Mouse (Mus musculus) T-cell, adult 66 days (primary cell): ENCODE results near the gene Smarca1. TPM values are rescaled to one million over a fixed set of nuclear protein-coding genes. Genes with fewer than 3 reads are reported as not detected.

ENCODE experiments used
- total RNA-seq, 2 experiments: library from RNA; stranded (reverse); gene quantifications; 3 replicates in 1 of 2; 4 replicates in 1 of 2; pipeline ENCODE4 v1.2.4; 2023

The Smarca1 gene
- not detected for total RNA-seq

DNA sequence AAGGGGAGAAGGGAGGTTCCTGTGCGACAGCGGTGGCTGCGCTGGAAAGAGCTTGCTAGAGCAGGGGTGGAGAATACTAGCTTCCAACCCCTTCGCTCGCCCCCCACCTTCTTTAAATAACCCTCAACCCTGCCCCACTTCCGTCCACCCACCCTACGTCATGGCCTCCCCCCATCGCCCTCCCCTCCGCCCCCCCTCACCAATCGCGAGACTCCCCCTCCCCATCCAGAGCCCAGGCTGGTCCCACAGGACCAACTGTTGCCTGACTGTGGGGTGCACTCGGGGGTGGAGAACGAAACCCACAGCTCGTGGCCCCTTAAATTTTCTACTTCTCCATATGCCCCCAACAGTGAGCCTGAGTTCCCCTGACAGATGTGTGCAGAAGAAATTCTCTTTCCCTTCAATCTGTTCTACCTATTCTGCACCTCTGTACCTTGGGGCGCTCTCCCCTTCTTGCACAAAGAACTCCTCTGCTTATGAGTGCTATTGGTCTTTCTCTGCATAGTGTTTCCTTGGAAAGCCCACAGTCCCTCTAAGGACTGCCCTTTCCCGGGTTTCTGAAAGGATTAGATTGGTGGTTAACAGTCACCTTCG lies at the start of gene Smarca1:
Gene Smarca1, minus strand, starts transcription at position 544 of the 594 bp plus-strand sequence.

DNA sequence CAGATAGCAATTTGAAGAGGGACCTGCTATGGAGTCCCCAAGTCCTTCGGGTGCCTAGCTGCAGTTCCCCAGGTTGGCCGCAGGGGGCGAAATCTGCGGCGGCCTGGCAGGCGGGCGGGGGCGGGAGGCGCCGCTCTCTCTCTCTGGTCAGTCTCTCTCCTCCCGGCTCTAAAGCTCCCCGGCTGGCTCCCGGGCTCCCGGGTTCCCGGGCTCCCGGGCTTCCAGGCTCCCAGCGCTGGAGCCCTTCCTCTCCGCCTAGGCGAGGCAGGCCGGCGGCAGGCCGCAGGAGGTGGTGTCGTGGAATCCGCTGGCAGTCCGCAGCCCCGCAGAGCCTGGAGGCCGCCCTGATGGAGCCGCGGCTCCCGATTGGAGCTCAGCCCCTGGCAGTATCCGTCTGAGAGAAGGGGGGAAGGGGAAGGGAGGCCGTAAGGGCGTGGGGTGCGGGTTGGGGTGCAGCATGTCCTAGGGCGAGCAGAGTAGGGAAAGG lies 19.6 kb upstream of the Smarca1 start, which contains the start of gene Ocrl:
Gene Ocrl, plus strand, starts transcription at position 82 of the 487 bp plus-strand sequence.

Other genes with a start within 250 kb of the Smarca1 start
- gene Ocrl, start 19.4 kb upstream of the Smarca1 start, total RNA-seq, result 10 to 100 TPM; 12.4 to 14.4 TPM
- under 1 TPM in 1 of 2 experiments, not detected in 1; 0.41 TPM for gene Apln, start 141.9 kb upstream of the Smarca1 start, total RNA-seq
- gene Xpnpep2, start 215.8 kb upstream of the Smarca1 start, total RNA-seq, result not detected